Mouse (Mus musculus) cerebellum, adult 9-11 months (tissue): ENCODE data around the gene Cul1.
"Not testable (repeated sequence)": the region's sequence is repeated elsewhere in the genome, so short reads cannot be mapped to it uniquely, and the experiment has no call there.

Experiments
- DNase-seq: peaks from one replicate; pipeline ENCODE4 v3.0.0; 2022

Cul1 gene

DNA sequence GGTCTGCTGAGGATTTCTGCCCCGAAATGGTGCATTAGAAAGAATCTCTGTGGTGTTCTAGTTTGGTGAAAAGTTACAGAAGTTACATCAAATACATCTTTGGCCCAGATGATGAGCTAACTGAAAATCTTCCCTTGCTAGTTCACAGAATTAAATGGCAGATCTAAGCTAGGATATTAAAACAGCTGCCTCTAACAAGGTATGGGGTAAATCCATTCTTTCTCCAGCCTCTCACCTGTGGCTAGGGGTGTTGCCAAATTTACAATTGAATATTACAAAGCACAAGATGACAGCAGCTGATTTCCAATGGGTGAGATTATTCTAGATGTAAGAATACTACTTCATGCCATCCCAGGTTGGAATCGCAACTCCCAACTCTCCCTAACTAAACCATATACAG is at the start of gene Cul1:
TSS of gene Cul1 (plus strand) at position 301 of the 400 bp plus-strand sequence.
- no peak for DNase-seq

DNA sequence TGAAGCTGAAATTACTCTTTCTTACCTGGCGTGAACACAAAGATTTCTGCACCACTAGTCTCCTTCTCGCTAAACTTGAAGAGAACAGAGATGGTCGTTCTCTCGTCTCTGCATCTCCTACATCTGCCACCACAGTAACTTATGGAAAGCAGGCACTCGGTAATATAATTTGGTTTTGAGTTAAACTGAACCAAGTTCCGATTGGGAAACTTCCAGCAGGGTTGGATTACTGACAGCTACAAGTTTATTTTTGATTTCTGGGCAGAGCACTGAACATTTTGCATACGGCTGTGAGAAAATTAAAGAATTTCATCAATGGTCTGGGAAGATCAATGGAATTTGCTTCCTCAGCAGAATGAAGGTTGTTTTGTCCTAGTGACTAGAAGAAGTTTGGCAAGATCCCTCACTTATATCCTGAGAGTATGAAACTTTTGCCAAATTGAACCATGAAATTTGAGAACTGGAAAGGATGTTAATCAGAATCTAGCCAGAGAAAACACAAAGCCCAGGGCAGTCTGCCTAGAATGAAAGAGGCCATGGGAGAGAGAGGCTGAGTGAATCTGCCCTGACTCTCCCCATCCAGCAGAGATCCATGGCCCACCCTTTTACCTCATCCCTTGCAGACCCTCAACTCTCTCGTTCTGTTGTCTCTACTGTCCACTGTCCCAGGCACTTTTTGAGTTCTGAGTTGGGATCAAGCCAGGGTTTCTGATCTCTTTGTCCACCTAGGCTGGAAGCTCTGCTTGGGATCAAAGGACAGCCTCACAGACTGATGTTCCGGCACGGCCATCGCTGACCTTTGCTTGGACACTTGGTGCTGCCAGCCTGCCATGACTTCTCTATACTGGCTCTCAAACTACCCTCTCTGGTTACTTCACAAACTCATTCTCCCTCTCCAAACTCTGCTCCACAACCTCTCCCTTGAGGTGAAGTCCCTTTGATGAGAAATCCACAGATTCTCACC is 48.5 kb upstream of the Cul1 start:
- DNase-seq, result no peak

DNA sequence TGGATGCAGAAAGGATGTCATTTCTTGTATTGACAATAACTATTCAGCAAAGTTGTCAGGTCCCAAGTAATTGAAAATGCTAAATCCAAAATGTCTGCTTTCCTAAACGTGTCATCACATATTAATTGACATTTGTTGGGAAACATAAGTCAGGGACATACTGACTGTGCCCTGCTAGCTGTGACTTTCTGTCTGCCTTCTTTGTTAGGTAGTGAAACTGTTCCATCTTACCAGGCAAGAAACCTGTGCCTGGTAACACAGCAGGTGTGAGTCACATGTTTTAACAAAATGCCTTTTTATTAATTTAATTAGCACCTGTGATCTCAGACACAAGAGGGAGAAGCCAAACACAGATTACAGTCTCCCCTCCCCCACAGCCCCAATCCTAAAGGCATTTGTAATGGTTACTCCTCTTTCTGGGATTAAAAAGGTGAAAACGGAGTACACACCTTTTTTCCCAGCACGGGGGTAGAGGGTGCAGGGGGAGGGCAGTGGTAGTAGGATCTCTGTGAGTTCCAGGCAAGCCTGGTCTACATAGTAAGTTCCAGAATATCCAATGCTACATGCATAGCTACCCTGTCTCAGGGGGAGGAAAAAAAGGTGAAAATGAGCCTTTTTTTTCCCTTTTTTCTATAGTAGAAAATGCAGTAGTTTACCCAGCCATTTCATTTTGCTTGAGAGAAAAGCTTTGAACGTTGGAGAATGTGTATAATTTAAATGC is 40.2 kb upstream of the Cul1 start:
- no peak for DNase-seq

DNA sequence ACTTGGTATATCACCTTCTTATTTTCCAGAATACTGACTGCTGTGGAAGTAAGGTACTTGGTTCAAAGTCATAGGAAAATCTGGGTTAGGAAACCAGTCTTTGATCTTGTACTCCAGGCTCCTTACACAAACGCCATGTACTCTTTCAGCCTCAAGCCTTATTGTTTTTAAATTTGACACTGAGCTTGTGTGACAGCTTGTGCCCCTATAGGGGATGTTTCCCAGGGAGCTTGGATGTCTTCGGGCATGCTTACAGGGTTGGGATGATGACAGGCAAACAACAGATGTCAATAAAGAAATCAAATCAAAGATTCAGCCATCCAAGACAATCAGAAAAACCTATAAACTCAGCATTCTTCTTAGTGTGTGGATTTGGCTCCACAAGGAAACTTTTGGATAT is 39.5 kb upstream of the Cul1 start:
- DNase-seq, result no peak

DNA sequence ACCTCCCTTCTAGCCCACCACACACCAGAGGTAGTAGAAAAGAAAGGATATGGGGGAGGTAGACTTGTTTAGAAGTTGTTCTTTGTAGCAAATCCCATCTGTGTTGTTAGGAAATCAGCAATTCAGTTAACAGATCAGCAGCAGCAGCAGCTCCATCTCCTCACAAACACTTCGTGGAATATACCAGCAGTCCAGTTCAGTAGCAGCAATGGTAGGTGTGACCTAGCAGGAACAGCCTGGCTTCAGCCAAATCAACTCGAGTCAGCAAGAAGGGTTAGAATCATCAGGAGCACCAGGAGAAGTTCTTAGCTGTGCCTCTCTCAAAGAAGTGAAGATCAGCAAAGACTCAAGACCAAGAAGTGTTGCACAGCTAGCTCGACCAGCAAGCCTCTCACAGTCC is 34.5 kb upstream of the Cul1 start:
- DNase-seq, result no peak

DNA sequence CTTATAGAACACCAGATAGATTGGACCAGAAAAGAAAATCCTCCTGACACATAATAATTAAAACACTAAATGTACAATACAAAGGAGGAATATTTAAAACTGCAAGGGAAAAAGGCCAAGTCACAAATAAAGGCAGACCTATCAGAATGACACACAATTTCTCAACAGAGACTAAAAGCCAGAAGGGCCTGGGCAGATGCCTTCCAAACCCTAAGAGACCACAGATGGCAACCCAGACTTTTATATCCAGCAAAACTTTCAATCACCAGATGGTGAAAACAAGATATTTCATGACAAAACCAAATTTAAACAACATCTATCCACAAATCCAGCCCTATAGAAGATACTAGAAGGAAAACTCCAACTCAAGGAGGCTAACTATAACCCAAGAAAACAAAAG is 33.0 kb upstream of the Cul1 start:
- DNase-seq, result no peak

DNA sequence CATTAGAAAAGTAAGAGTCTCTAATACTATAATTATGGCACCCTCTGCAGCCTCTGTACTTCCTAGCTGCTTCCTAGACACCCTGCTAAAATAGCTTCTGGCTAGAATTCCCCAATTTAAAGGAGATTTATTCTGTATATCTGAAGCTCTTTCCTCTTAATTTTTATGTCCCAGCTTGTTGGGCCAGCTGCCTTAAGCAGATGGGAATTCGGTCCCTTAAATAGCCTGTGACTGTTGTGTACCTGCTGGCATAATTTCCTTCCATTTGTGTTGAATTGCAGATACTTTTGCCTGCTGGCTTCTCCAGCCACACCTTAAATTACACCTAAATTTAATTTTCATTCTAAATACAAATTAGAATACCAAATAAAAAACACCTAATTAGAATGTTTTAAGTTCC is 32.0 kb upstream of the Cul1 start:
- no peak for DNase-seq

DNA sequence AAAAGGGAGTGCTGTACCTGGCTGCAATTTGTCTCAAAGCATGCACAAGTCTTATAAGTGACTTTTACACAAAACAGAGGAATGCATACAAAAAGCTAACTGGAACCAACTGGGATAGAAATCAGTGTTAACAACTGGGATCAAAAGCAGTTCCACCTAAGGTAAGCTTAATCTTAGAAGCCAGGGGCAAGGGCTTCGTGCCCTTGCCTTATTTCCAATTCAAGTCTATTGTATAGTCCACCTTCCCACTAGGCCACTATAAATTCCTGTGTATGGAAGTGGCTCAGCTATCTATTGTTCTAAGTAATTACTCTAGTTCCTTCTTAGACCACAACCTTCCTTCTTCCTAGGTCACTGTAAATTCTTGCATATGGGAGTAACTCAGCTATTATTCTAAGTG is 27.1 kb upstream of the Cul1 start:
- DNase-seq, result no peak

DNA sequence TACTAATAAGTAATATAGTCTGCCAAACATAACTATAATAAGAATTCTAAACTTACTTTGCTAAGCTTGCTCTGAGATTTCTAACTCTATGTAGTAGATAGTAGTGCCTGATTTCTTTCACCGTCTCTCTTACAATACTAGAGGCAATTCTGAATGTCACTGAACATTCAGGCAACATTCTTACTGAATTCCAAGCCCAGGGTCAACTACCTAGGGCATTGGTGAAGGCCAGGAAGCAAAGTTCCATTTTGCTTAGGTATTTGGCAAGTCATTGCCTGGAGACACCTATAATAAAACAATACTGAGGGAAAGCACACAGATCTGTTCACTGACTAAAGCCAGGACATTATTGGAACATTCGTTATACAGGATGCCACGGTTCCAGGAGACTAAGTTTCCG is 26.6 kb upstream of the Cul1 start:
- not testable (repeated sequence) for DNase-seq

DNA sequence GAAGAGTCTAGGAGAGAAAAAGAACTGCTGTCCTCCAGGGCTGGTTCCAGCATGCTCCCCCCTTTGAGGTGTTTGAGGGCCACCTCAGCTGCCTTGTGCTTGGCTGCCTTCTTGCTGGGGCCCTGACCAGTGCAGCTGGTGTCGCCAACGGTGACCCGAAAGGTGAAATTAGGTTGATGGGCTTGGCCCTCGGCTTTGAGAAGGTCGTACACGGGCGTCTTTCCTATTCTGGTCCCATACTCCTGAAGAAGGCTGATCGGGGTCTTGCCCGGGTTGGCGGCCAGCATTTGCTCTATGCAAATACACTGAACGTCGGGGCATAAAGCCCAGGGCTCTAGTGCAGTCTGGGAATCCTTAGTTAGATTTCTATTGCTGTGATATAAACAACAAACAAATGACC is 20.4 kb upstream of the Cul1 start:
- not testable (repeated sequence) for DNase-seq

DNA sequence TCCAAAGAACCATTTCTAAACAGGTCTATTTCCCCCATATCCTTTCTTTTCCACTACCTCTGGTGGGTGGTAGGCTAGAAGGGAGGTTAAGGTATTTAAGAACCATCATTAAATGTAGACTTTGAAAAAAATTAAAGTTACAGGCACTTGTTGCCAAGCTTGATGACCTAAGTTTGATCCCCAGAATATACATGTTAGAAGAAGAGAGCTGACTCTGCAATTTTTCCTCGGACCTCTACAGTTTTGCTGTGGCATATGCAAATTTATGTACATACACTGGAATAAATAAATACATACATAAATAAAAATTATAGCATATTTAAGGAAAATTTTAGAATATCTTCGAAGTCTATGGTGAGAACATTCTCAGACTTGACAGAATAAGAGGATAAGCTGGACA is 13.1 kb upstream of the Cul1 start:
- no peak for DNase-seq

DNA sequence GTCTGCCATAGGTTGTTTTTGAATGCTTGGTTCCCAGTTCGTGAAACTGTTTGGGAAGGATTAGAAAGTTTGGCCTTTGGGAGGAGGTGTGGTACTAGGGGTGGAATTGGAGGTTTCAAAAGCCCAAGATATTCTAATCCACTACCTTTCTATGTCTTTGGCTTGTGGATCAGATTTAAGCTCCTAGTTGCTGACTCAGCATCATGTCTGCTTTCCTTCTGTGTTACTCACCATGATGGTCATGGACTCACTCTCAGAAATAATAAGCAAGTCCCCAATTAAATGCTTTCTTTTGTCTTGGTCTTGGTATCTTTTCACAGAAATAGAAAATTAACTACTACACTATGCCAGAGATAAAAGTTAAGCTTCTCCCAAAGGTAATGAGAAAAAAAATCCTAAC is 5.5 kb upstream of the Cul1 start:
- DNase-seq, result no peak

DNA sequence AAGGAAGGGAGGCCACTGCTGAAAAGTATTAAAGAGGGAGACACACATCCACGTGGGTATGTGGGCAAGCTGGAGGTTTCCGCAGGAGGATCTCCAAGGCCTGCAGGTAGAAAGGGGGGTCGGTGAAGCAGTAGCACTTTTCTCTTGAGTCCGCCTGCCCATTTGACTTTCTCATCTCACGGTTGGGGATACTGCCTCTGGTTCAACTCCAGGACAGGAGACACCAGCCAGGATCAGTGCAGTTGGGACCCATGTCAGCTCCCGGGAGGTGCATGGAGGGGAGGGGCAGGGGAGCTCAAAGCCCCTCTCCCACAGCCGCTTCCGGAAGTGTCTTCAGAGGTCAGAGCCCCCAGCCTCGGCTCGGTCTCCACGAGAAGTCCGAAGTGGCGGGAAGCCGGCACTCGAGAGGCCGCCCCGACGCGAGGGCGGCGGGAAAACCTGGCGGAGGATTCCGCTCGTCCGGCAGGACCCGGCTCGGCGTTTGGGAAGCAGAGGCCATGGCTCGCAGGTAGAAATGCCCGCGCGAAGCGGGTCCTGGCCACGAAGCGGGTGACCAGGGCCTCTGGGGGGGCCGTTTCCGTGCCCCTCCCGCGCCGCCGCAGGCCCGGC is 428 bp downstream of the Cul1 start:
- DNase-seq, result no peak

DNA sequence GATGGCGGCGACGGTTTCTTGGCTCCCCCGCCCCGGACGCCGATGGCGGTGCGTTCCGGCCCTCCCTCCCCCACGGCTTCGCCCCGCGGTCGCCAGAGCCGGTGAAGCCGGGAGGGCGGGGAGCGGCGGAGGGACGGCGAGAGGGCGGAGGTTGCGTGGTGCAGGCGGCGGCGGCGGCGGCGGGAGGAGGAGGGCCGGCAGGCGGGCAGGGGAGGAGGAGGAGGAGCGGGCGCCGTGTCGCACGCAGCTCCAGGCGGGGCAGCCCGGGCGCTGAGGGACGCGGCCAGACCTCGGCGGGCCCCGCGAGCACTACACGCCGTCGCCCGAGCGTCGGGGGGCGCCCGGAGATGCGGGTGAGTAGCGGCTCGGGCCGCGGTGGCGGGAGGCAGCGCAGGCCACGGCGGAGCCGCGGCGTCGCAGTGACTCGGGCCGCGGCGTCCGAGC is 955 bp downstream of the Cul1 start:
- DNase-seq, result peak; percentile 90

DNA sequence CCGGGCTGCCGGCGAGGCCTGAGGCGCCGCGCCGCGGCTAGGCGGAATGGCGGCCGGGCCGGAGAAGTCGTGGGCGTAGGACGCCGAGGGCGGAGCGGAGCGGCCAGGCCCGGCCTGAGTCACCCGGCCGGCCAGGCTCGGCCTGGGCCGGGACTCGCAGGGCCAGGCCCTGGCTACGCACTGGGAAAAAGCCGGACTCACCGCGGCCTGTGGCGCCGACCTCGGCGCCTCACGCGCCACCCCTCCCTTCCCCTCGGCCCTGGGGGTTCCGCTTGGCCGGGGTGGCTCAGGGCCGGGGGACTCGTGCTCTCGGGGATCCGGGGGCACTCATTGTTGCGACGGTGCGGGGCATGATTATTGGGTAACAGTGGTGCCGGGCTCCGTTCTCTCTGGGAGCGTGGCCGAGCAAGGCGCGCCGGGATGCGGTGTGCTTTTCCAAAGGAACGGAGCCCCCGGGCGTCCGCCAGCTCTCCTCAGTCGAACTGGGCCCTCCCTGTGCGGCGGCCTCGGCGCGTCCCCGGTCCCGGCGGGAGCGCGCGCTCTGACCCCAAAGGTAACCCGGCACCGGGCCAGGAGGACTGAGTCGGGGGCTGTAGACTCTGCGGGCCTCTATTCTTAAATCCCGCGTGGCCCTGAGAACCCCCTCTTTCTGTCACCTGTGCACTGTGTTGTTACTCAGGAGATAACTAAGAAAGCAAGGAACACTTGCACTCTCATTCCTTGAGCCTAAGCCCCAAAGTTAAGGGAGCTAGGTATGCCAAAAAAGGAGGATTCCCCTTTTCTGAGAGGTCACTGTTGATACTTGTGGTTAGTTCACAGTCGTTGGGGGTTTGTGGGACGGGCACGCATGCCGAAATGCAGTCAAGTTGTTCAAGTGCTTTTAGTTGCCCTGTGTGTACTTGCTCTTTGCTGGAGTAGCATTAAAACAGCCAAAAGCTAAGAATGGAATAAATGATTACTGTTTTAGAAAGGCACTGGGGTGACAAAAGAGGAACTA is 1.7 kb downstream of the Cul1 start:
- DNase-seq, result peak; percentile 69

DNA sequence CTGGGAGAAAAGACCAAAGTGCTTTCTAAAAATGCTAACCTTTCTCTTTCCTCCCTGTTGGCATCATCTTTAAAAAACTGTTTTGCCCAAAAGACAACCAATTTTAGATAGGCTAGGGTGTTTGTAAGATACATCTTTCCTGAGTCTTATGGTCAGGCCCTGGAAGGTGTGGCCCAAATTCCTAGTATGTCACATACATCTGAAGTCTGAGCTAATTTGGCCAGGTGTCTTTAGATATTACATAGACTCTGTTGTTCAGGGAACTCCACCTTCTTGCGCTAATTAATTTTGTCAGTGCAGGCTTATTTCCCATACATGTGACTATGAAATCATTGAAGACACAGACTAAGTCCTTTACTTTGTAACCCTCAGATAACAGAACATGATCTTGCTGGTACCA is 2.6 kb downstream of the Cul1 start:
- no peak for DNase-seq

DNA sequence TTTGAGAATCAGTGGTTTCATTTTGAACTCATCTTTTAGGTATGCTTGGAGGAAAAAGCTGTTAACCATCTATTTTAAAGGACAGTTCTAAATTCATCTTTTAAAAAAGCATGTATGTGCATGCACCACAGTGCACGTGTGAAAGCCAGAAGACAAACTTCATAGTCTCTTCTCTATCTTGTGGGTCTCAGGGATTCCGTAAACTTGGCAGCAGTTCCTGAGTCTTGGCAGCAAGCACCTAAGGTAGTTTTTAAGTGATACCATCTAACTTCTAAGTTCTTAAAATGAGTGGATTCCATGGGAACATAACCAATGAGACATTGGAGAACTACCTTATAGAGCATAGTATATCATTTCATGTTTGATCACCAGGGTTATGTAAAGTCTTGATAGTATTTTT is 3.7 kb downstream of the Cul1 start:
- DNase-seq, result no peak

DNA sequence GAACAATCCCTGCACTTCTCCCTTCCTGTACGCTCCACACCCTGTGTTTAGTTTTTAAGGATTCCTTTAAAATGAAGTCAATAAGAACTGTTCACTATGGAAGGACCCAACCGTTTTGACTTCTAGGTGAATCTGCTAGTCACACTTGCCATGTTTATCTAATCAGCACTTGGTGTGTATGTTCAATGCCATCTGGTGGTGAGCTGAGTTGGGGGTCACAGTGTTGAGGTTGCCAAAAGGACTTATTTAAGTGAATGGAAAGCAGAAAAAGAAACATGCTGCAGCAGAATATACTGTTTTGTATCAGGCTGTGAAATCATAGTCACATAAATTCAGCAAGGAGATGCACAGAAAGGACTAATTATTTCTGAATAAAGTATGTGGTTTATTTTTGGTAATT is 12.2 kb downstream of the Cul1 start:
- no peak for DNase-seq

DNA sequence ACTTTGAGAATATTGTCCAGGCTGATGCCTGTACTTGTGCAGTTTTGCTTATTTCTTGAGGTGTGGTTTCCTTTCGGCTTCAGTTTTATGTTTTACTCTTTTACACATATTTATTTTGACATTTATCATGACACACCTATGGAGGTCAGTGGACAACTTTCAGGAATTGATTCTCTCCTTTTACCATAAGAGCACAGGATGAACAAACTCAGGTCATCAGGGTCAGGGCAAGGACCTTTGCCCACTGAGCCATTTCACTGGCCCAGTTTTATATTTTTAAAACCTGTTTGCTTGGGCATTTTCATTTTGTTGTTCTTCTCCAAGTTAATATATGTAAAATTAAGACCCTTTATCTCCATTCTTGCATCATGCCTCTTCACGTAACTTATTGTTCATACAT is 13.3 kb downstream of the Cul1 start:
- no peak for DNase-seq

DNA sequence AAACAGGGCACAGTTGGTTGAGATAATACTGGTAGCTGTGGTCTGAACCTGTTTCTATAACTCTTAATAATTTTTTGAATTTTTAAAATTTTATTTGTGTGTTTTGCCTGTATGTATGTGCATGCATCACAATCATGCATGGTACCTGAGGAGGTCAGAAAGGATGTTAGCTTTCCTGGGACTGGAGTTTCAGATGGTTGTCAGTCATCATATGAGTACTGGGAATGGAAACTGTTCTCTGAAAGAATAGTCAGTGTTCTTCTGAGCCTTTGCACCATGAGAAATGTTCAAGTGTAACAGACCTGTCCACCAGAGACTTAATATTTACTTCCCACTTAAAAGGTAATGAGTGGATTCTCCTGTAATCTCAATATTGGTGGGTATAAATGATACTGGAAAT is 13.9 kb downstream of the Cul1 start:
- DNase-seq, result no peak

DNA sequence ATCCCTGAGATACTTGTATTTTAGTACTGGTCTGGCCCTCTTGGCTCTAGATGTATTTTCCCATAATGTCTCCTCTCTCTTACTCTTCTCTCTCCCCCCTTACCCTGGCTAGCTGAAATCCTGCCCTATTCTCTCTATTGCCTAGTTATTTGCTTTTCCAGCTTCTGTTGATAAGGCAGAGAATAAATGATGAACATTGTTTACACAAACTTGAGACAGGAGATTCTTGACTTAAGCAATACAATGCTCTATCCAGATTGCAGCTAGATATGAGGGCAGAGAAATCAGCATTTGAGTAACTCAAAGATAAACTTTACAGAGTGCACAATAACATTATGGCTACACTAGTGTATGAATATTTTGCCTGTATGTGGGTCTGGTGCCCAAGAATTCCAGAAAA is 16.6 kb downstream of the Cul1 start:
- no peak for DNase-seq

DNA sequence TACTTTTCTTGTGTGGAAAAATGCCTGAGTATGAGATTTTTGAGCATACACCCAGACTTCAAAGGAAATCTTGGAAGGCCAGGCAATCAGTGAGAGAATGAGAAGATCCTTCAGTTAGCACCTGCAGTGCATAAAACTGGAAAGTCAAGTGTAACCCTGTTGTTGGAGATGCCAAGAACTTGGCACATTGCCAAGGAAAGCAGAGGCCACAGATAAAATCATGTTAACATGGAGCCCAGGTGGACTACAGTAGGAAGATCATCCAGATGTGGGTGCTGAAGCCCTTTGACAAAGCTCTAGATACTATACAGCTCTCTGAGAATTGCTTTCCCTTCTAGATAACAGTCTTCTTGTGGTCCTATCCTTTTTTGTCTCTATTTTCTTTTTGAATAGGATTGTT is 19.2 kb downstream of the Cul1 start:
- DNase-seq, result no peak

DNA sequence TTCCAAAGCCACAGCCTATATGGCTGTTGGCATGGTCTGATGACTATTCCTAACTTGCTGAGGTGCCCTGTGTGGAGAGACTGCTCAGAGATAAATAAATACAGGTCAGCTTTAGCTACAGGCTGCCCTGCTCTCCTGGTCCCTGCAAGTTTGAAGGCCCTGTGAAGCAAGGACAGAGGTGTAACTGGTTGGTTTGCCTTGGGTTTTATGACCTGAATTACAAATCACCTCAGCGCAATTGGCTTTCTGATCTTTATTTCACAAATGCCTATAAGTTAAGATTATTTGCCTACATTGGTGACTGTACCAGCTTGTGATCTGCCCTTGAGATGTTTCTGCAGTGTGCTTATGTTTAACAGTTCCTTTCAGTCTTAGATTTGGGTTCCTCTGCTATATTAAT is 28.8 kb downstream of the Cul1 start:
- no peak for DNase-seq
